Mouse (Mus musculus): ENCODE data around the gene Il6ra. TPM values are rescaled to one million over a fixed set of nuclear protein-coding genes. Genes with fewer than 3 reads are reported as not detected.
"Not testable (repeated sequence)": the region's sequence is repeated elsewhere in the genome, so short reads cannot be mapped to it uniquely, and the experiment has no call there.

Il6ra gene
- polyA plus RNA-seq, 1 experiment from 2014 or later = 1.2 TPM

DNA sequence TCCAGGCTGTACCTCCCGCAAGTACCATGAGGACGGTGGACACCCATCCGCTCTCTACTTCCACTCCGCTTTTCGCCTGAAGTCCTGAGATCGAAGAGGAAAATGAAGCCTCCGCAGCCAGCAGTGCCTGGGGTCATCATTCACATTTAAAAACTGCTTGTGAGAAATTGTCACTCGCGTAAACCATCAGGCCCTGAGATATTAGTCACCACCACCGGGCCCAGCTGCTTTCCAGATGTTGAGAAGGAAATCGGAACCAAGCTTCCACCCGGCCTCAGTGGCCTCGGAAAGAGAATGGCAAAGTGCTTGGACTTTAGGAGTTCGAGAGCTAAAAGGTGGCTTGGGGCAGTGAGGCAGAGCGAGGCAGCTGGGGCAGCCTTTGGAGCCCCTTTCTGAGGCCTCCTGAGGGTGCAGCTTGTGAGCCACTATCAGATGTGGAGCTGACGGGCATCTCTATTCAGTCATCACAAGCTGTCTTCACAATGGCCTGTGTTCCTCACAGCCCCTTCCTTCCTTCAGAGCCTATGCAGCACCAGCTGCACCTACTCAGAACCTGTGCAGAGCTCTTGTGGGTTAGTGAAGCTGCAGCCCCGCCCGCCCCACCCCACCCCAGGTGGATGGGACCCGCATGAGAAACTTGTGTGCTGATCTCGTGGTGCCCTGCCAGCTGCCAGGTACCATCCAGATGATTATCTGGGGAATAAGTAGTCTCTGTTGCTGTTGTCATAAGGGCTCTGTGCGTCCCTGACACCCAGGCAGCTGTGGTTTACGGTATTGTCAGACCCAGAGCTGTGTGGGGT lies 42.3 kb downstream of the Il6ra start:
- no peak for ATAC-seq (ENCODE audit: low FRiP score, low read depth)
- peaks cover 34% of the 10 kb centered on the region for H3K4me1 ChIP-seq
- no peak overlapping the region for H3K27ac ChIP-seq
- H3K9ac ChIP-seq = no peak overlapping the region
- no peak overlapping the region for H3K4me3 ChIP-seq
- H3K36me3 ChIP-seq = no peaks in the 10 kb centered on the region
- H3K27me3 ChIP-seq = no peaks in the 10 kb centered on the region
- 52% methylated on average over 22 of the region's 22 CpGs for WGBS
- H3K4me2 ChIP-seq (replicated peaks) = 0 out of 2 replicates have a peak overlapping the region, but pooled peaks have one; percentile 9
- H3K9me3 ChIP-seq = peaks cover 4% of the 10 kb centered on the region; the same call in 1 of the 2 replicates

DNA sequence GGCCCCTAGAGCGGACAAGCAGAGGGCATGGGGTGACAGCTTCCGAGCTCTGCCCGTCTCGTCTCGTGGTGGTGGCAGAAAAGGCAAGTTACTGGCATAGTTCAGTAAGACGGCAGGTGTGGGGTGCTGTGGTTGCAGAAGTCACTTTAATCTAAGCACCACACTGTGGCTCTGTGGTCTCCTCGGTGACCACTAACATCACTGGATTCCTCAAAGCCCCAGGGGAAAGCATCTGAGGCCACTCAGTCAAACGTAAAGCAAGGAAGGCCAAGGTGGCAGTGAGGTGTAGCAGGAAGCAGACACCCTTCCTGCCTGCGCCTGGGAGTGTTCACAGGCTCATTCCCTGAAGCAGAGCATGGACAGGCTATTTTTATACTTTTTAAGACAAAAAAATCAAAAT lies 43.4 kb downstream of the Il6ra start:
- Histone ChIP-seq H3K36me3 (no peaks in the 10 kb centered on the region), H3K9me3 (peaks cover 4% of the 10 kb centered on the region; the same call in 1 of the 2 replicates), H3K4me3 (no peak overlapping the region), H3K4me1 (peaks cover 40% of the 10 kb centered on the region), H3K27ac (no peak overlapping the region), H3K4me2 (replicated peaks) (no peak overlapping the region), H3K9ac (no peak overlapping the region), H3K27me3 (no peaks in the 10 kb centered on the region)
- no peak for ATAC-seq (ENCODE audit: low FRiP score, low read depth)
- 58% methylated on average over 9 of the region's 9 CpGs for WGBS

DNA sequence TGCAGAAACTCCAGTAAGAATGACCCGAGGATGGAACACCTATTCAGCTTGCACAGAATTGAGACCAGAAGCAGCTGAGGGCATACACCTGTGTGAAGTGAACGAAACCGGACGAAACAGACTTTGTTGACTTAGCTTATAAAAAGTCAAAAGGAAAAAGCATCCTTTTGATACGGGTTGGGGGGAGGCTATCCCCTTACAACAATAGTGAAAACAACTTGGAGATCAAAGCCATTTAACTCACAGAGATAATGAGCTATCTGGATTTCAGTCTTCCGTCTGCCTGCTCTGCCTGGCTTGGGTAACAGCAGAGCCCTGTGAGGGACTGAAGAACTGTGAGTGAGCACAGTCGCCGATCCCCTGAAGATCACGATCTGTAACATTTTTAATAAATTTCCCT lies 44.0 kb downstream of the Il6ra start:
- 47% methylated on average over 9 of the region's 9 CpGs for WGBS
- no peak overlapping the region; the same call in 1 of the 2 replicates for H3K27ac ChIP-seq

DNA sequence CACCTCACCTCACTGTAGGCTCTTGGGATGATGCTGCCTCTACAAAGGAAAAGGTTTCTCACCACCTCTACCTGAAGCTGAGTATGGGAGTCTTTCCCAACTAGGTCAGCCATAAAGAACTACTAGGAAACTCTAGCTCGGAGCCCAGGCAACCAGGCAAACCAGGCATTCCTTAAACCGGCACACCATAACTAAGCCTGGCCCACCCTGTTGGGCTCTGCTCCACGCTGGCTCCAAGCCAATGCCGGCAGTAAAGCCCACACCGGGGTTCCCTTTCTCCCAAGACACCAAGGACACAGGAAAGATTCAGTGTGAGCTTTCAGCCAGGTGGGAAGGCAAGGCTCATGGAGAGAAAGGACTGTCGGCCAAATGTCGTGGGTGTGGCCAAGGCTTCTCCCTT lies 44.6 kb downstream of the Il6ra start:
- Histone ChIP-seq H3K27ac (peak overlapping the region; percentile 55; the same call in 1 of the 2 replicates), H3K9me3 (peaks cover 4% of the 10 kb centered on the region; the same call in 1 of the 2 replicates), H3K4me2 (replicated peaks) (peak overlapping the region; percentile 38), H3K4me3 (no peak overlapping the region), H3K27me3 (no peaks in the 10 kb centered on the region), H3K9ac (no peak overlapping the region), H3K4me1 (peaks cover 40% of the 10 kb centered on the region), H3K36me3 (no peaks in the 10 kb centered on the region)
- ATAC-seq (ENCODE audit: low FRiP score, low read depth) = no peak; the same call in 1 of the 2 replicates
- 7% methylated on average over 7 of the region's 7 CpGs for WGBS

More for the DNA sequence above, 44.0 kb downstream of the Il6ra start:
- Histone ChIP-seq H3K4me1 (peaks cover 40% of the 10 kb centered on the region), H3K9me3 (peaks cover 4% of the 10 kb centered on the region; the same call in 1 of the 2 replicates), H3K9ac (no peak overlapping the region), H3K4me3 (no peak overlapping the region), H3K4me2 (replicated peaks) (peak overlapping the region; percentile 38; the same call in 1 of the 2 replicates), H3K36me3 (no peaks in the 10 kb centered on the region), H3K27me3 (no peaks in the 10 kb centered on the region)
- ATAC-seq (ENCODE audit: low FRiP score, low read depth) = no peak

DNA sequence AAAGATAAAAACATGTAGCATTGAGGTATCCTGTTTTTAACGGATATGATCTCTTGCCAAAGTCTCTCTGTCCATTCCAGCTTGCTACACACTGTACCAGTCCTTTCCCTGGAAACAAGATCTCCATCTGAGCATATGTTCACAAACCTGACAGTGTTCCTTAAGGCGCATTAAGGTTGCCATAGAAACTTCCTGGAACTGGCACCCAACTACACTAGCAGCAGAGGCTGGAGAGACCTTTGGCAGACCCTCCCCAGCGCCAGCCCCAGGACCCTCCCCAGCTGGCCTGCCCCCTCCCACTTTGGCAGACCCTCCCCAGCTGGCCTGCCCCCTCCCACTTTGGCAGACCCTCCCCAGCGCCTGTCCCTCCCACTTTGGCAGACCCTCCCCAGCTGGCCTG lies 45.3 kb downstream of the Il6ra start:
- H3K27me3 ChIP-seq = no peaks in the 10 kb centered on the region
- H3K27ac ChIP-seq = no peak overlapping the region
- no peak overlapping the region for H3K9ac ChIP-seq
- WGBS = 61% methylated on average over 3 of the region's 4 CpGs
- no peaks in the 10 kb centered on the region for H3K36me3 ChIP-seq
- no peak overlapping the region for H3K4me3 ChIP-seq
- H3K4me2 ChIP-seq (replicated peaks) = no peak overlapping the region
- peak; percentile 57; the same call in 1 of the 2 replicates for ATAC-seq (ENCODE audit: low FRiP score, low read depth)
- peaks cover 40% of the 10 kb centered on the region for H3K4me1 ChIP-seq
- no peaks in the 10 kb centered on the region for H3K9me3 ChIP-seq

DNA sequence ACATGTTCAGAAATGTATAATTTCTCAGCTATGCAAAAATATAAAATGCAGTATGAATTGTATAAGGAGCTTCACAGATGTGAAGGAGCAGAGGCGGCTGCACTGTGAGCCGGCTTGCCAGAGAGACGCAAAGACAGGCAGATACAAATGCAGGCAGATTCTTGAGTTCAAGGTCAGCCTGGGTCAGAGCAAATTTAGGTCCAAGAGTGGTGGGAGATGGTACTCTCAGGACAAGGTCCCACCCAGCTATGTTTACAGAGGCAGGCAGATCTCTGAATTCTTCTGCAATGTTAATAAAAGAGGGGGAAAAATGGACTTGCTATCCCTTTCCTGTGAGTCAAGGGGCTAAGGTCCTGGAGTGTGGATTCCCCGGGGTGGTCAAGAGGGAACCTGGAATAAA lies 47.2 kb downstream of the Il6ra start:
- ATAC-seq (ENCODE audit: low FRiP score, low read depth) = no peak
- no peaks in the 10 kb centered on the region for H3K36me3 ChIP-seq
- peaks cover 45% of the 10 kb centered on the region for H3K4me1 ChIP-seq
- 86% methylated on average over 4 of the region's 4 CpGs for WGBS
- H3K4me2 ChIP-seq (replicated peaks) = no peak overlapping the region
- H3K9ac ChIP-seq = no peak overlapping the region
- H3K4me3 ChIP-seq = no peak overlapping the region
- no peaks in the 10 kb centered on the region for H3K9me3 ChIP-seq
- no peaks in the 10 kb centered on the region for H3K27me3 ChIP-seq
- no peak overlapping the region for H3K27ac ChIP-seq

DNA sequence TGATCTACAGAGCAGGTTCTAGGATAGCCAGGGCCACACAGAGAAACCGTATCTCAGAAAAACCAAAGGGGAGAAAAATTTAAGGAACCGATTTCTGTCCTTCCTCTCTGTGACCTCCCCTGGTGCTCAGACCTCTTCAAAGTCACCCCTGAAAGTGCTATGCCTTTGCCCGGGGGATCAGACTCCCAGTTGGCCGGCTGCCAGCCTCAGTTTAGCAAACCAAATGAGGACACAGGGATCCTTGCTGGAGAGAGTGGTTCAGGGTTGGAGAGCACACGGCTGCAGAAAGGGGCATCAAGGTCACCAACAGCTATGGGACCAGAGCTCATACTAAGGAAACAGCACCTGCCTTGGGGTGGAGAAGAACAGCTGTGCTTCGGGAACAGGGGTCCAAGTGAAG lies 48.0 kb downstream of the Il6ra start:
- Histone ChIP-seq H3K4me2 (replicated peaks) (no peak overlapping the region), H3K9me3 (no peaks in the 10 kb centered on the region), H3K4me1 (peaks cover 41% of the 10 kb centered on the region), H3K4me3 (no peak overlapping the region), H3K9ac (no peak overlapping the region; the same call in 1 of the 2 replicates), H3K36me3 (no peaks in the 10 kb centered on the region), H3K27me3 (no peaks in the 10 kb centered on the region), H3K27ac (no peak overlapping the region)
- ATAC-seq (ENCODE audit: low FRiP score, low read depth) = no peak
- 61% methylated on average over 6 of the region's 6 CpGs for WGBS

DNA sequence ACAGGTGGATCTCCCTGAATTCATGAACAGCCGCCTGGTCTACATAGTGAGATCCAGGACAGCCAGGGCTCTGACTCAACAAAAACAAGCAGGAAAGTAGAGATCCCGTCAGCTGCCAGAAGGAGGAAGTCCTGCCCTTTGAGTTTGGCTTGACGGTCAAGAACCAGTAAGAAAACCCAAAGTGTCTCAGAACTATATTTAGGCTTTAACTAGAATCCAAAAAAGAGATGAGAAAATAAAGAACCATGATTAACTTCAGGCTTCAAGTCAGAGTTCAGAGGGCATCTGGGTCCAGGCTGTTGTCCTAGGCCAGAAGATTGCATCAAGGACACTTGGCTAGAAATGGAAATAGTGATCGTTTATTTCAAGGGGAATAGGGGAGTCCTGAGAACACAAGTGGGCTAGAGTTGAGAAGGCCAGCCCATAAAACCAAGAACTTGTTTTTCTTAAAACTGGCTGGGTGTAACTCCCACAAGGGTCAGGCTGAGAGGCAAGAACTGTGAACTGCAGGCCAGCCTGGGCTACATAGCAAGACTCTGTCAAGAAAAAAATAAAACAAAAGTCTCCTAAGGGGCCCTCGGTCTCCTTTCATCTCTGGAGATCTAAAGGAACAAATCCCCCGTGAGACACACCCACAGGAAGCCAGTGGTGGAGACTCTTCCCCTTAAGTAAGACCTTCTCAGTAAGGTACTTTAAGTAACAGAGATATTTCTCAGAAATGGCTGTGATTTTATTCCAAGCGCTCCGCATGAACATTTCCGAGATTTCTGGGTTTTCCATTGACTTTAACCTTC lies 49.1 kb downstream of the Il6ra start:
- Histone ChIP-seq H3K27me3 (no peaks in the 10 kb centered on the region), H3K4me3 (no peak overlapping the region), H3K9me3 (no peaks in the 10 kb centered on the region), H3K36me3 (no peaks in the 10 kb centered on the region), H3K4me1 (peaks cover 31% of the 10 kb centered on the region), H3K4me2 (replicated peaks) (no peak overlapping the region), H3K9ac (no peak overlapping the region), H3K27ac (no peak overlapping the region)
- ATAC-seq (ENCODE audit: low FRiP score, low read depth) = no peak
- 83% methylated on average over 9 of the region's 9 CpGs for WGBS

DNA sequence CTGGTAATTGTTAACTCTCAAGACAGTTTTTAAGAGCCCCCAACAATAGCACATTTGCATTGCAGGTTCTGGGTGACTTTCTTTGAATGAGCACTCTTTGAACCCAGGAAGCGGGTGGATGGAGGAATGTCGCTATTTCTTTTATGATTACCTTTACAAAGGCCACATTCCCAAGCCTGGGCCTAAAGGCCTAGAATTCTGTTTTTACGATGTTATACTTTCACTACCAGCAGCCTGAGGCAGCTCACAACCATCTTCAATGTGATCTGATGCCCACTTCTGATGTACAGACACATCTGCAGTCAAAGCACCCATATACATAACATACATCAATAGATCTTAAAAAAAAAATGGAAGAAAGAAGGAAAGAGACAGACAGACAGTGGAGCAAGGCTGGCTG lies 49.7 kb downstream of the Il6ra start:
- WGBS = 76% methylated on average over 3 of the region's 3 CpGs

DNA sequence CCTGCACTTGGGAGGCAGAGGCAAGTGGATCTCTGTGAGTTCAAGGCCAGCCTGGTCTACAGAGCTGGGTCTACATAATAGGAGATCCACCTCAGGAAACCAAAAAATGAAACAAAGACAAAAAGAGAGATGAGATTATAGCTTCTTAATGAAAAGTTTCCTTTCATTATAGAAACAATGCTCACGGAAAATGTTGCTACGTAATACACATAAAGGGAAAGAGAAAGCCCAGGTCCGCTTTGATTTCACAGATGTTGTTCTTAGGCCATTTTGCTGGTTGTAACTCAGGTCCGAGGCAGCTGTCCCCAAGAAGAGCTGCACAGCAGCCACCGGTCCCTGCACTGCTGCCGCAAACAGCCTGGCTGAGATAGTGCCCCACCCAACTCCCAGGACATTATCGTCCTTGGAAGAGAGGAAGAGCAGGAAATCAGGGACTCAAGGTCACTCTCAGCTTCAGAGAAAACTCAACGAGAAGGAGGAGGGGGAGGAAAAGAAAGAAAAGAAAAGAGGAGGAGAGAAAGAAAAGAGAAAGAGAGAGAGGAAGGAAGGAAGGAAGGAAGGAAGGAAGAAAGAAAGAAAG lies 50.7 kb downstream of the Il6ra start:
- H3K9me3 ChIP-seq = no peaks in the 10 kb centered on the region; the same call in 1 of the 2 replicates
- peaks cover 17% of the 10 kb centered on the region for H3K4me1 ChIP-seq
- H3K9ac ChIP-seq = no peak overlapping the region
- H3K4me3 ChIP-seq = no peak overlapping the region
- WGBS = 80% methylated on average over 8 of the region's 8 CpGs
- H3K36me3 ChIP-seq = no peaks in the 10 kb centered on the region
- ATAC-seq (ENCODE audit: low FRiP score, low read depth) = no peak
- H3K27ac ChIP-seq = no peak overlapping the region
- no peaks in the 10 kb centered on the region for H3K27me3 ChIP-seq
- H3K4me2 ChIP-seq (replicated peaks) = no peak overlapping the region

More for the DNA sequence above, 49.7 kb downstream of the Il6ra start:
- H3K9ac ChIP-seq; H3K27me3 ChIP-seq; H3K27ac ChIP-seq; H3K9me3 ChIP-seq; ATAC-seq (ENCODE audit: low FRiP score, low read depth); H3K4me3 ChIP-seq; H3K4me2 ChIP-seq (replicated peaks); H3K36me3 ChIP-seq: not testable (repeated sequence)
- H3K4me1 ChIP-seq = peaks cover 25% of the 10 kb centered on the region

DNA sequence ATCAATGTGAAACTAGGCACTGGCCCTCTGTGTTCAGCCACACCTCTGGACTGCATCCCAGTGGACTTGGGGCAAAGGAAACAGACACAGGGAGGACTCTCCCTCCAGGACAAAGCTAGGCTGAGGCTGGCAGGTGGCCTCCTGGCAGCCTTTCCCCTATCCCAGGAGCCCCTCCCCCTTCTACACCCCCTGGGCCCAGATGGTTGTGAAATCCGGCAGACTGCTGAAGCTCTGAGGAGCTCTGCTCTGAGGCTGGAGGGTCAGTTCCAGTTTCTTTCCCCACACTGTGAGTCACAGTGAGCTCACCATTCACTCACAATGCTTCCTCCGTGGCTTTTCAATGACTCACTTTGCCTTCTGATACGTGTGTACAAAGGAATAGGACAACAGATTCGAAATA lies 51.9 kb downstream of the Il6ra start:
- Histone ChIP-seq H3K4me3 (no peak overlapping the region), H3K27me3 (no peaks in the 10 kb centered on the region), H3K36me3 (no peaks in the 10 kb centered on the region), H3K4me1 (peaks cover 16% of the 10 kb centered on the region), H3K27ac (no peak overlapping the region), H3K9me3 (no peaks in the 10 kb centered on the region; the same call in 1 of the 2 replicates), H3K4me2 (replicated peaks) (no peak overlapping the region), H3K9ac (peak overlapping the region; percentile 39; the same call in 1 of the 2 replicates)
- WGBS = 25% methylated on average over 4 of the region's 4 CpGs
- no peak; the same call in 1 of the 2 replicates for ATAC-seq (ENCODE audit: low FRiP score, low read depth)

DNA sequence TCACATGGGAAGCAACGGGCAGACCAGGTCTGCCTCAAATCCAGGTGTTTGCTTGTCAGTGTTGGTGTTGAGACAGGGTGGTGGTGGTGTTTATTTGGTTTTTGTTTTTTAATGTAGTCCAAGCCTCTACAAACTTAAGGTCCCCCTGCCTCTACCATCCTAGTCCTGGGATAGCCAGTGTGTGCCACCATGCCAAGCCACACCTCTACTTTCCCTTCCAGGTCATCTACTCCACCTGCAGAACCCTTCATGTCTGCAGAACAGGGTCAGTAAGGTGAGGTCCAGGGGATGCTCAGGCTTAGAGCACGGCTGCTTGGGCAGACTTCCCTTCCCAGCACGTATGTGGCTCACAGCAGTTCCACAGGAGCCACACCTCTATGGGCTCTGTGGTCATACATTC lies 52.7 kb downstream of the Il6ra start:
- WGBS = 81% methylated on average over 3 of the region's 3 CpGs
- no peaks in the 10 kb centered on the region for H3K27me3 ChIP-seq
- H3K4me1 ChIP-seq = peaks cover 15% of the 10 kb centered on the region
- peak overlapping the region; percentile 39; the same call in 1 of the 2 replicates for H3K9ac ChIP-seq
- H3K27ac ChIP-seq = no peak overlapping the region
- H3K4me2 ChIP-seq (replicated peaks) = no peak overlapping the region
- H3K36me3 ChIP-seq = no peaks in the 10 kb centered on the region
- H3K4me3 ChIP-seq = no peak overlapping the region
- no peaks in the 10 kb centered on the region; the same call in 1 of the 2 replicates for H3K9me3 ChIP-seq
- no peak for ATAC-seq (ENCODE audit: low FRiP score, low read depth)

All from limb, embryonic 13.5 days (tissue).